ENCODE assay signal across 12 mouse cellular contexts in genomic region chr1:71673398-71673910, GRCm38 (mm10). TPM values are rescaled to one million over a fixed set of nuclear protein-coding genes. Genes with fewer than 3 reads are reported as not detected.
DNase-seq lines count a peak whose midpoint lies in the region; ATAC-seq and TF ChIP-seq lines count a peak whose summit lies in the region.
"Had no signal": no experiment of that assay in that cellular context is flagged by ENCODE, and none has a peak within 500 bp of the region (broad histone marks: within the 10 kb centered on the region; RNA-seq: fewer than 3 reads in every experiment).

No protein-coding gene starts in this region.

- H3K4me2 ChIP-seq in embryonic facial prominence, embryonic 11.5 days (ENCODE audit: low read depth, low read length), result no peak overlapping the region
- H3K4me2 ChIP-seq in hindbrain, embryonic 15.5 days, result no peak overlapping the region
- H3K4me2 ChIP-seq in neural tube, embryonic 12.5 days (replicated peaks), result 0 out of 2 replicates have a peak overlapping the region, but pooled peaks have one; percentile 16

- H3K36me3 ChIP-seq in embryonic facial prominence, embryonic 11.5 days (replicated peaks; ENCODE audit: control insufficient read depth, insufficient read depth, low read depth, low read length), result no peaks in the 10 kb centered on the region
- H3K36me3 ChIP-seq in hindbrain, embryonic 15.5 days, result no peaks in the 10 kb centered on the region
- H3K36me3 ChIP-seq in neural tube, embryonic 12.5 days, result no peaks in the 10 kb centered on the region

- H3K9me3 ChIP-seq in embryonic facial prominence, embryonic 11.5 days (replicated peaks; ENCODE audit: control insufficient read depth, low read length), result no peaks in the 10 kb centered on the region
- no peaks in the 10 kb centered on the region for H3K9me3 ChIP-seq in hindbrain, embryonic 15.5 days
- 0 out of 2 replicates have a peak, but pooled peaks cover 3% of the 10 kb centered on the region for H3K9me3 ChIP-seq in neural tube, embryonic 12.5 days

- H3K4me3 ChIP-seq in embryonic facial prominence, embryonic 11.5 days (ENCODE audit: low read depth, low read length), result no peak overlapping the region
- H3K4me3 ChIP-seq in hindbrain, embryonic 15.5 days, result no peak overlapping the region
- no peak overlapping the region for H3K4me3 ChIP-seq in neural tube, embryonic 12.5 days
- H3K4me3 ChIP-seq in gastrocnemius, adult 2 months, result no peak overlapping the region
- H3K4me3 ChIP-seq: left cerebral cortex, adult 2 months had no signal

- H3K4me1 ChIP-seq in embryonic facial prominence, embryonic 11.5 days (ENCODE audit: control insufficient read depth, insufficient read depth, low read length), result no peaks in the 10 kb centered on the region
- H3K4me1 ChIP-seq in hindbrain, embryonic 15.5 days (replicated peaks), result peaks cover 9% of the 10 kb centered on the region
- H3K4me1 ChIP-seq in neural tube, embryonic 12.5 days, result peaks cover 5% of the 10 kb centered on the region

- intact Hi-C loops in gastrocnemius, adult 2 months (cut with DNase I), result loop anchor here (10.0 kb wide), 1 partner anchor 451 kb away; no protein-coding TSS in a partner anchor

- peak; percentile 87 for ATAC-seq in embryonic facial prominence, embryonic 11.5 days (replicated peaks; ENCODE audit: insufficient number of reproducible peaks, low FRiP score, low TSS enrichment, low read depth)
- peak; percentile 73; the same call in 1 of the 2 replicates for ATAC-seq in hindbrain, embryonic 15.5 days (ENCODE audit: low FRiP score, low read depth)
- peak; percentile 92 for ATAC-seq in neural tube, embryonic 12.5 days (ENCODE audit: low FRiP score, low read depth)
- ATAC-seq: liver, postnatal 0 days had no signal

- TF ChIP-seq CTCF in gastrocnemius, adult 2 months (IDR thresholded peaks at IDR 0.05), result no peak

- no peaks in the 10 kb centered on the region for H3K27me3 ChIP-seq in embryonic facial prominence, embryonic 11.5 days (ENCODE audit: control insufficient read depth, insufficient read depth, low read length)
- H3K27me3 ChIP-seq in hindbrain, embryonic 15.5 days, result no peaks in the 10 kb centered on the region
- H3K27me3 ChIP-seq in neural tube, embryonic 12.5 days (replicated peaks), result no peaks in the 10 kb centered on the region

- DNase-seq in WW6 (ENCODE audit: low read depth, low spot score), result peak; percentile 76
- DNase-seq in embryonic facial prominence, embryonic 11.5 days (ENCODE audit: low spot score), result peak; percentile 36
- no peak for DNase-seq in gastrocnemius, adult 2 months
- no peak for DNase-seq in cerebellum, adult 9-11 months
- DNase-seq in cerebellum, postnatal 10 days, result no peak
- DNase-seq: cerebellum, postnatal 25 days; liver, postnatal 0 days; right cerebral cortex, postnatal 25 days had no signal

- no peak overlapping the region for H3K27ac ChIP-seq in embryonic facial prominence, embryonic 11.5 days (replicated peaks; ENCODE audit: low read depth, low read length)
- no peak overlapping the region; the same call in 1 of the 2 replicates for H3K27ac ChIP-seq in hindbrain, embryonic 15.5 days (replicated peaks)
- no peak overlapping the region for H3K27ac ChIP-seq in neural tube, embryonic 12.5 days
- H3K27ac ChIP-seq in gastrocnemius, adult 2 months, result no peak overlapping the region
- H3K27ac ChIP-seq: left cerebral cortex, adult 2 months had no signal

- no peak overlapping the region for H3K9ac ChIP-seq in embryonic facial prominence, embryonic 11.5 days (replicated peaks; ENCODE audit: low read length)
- no peak overlapping the region for H3K9ac ChIP-seq in hindbrain, embryonic 15.5 days
- no peak overlapping the region for H3K9ac ChIP-seq in neural tube, embryonic 12.5 days
- H3K9ac ChIP-seq: liver, postnatal 0 days had no signal

- 0% methylated on average over 3 of the region's 3 CpGs for WGBS in embryonic facial prominence, embryonic 11.5 days
- WGBS in hindbrain, embryonic 15.5 days, result 0% methylated on average over 3 of the region's 3 CpGs
- WGBS in neural tube, embryonic 12.5 days, result 7% methylated on average over 3 of the region's 3 CpGs

RNA-seq across cellular contexts. Expression of gene Fn1, which starts 20.5 kb away (rescaled TPM):
- 125 TPM in 2 replicates for polyA plus RNA-seq in embryonic facial prominence, embryonic 11.5 days (2014; fragmentation: Nextera tagmentation; extraction: Ambion mirVana)
- polyA plus RNA-seq in hindbrain, embryonic 15.5 days (2015; fragmentation: Nextera tagmentation; extraction: Ambion mirVana), result 36.7 and 42.7 TPM in 2 replicates
- 79.4 and 80.2 TPM in 2 replicates for polyA plus RNA-seq in neural tube, embryonic 12.5 days (2016; fragmentation: Nextera tagmentation; extraction: Ambion mirVana)
- total RNA-seq in gastrocnemius, adult 2 months (2021), result 10 to 100 TPM; 35.2 to 63.1 TPM
- total RNA-seq: MEL had no signal

Comparison
In these comparisons a context has a peak if more than half of its experiments do, and no peak if none do; other contexts are left out.
1. DNase-seq: peak in WW6 (single experiment) and embryonic facial prominence, embryonic 11.5 days (single experiment); none in gastrocnemius, adult 2 months (single experiment), cerebellum, adult 9-11 months (single experiment) and cerebellum, postnatal 10 days (0 of 2).
2. Peak in every context shown above with its lines, with median percentiles within 50 percentile points of each other: ATAC-seq.